Mouse (Mus musculus) intestine, embryonic 15.5 days (tissue): ENCODE measurements around the gene 0610040J01Rik. TPM values are rescaled to one million over a fixed set of nuclear protein-coding genes. Genes with fewer than 3 reads are reported as not detected.

Source experiments
- ATAC-seq: fragments of 200-750 bp; cut with Nextera tagmentation; 2 replicates; pipeline ENCODE4 v1.8.0; 2017; ENCODE audit warnings: moderate TSS enrichment, moderate library complexity
- H3K27ac ChIP-seq: fragments of 300-500 bp; sonication (generic); 2 replicates; pipeline ENCODE4 v1.5.1; 2015; ENCODE audit warnings: mild to moderate bottlenecking, inconsistent platforms
- H3K27me3 ChIP-seq: fragments of 300-500 bp; sonication (generic); replicated peaks from 2 replicates; pipeline ENCODE4 v1.6.1; 2015; ENCODE audit warnings: inconsistent platforms
- H3K36me3 ChIP-seq: fragments of 300-500 bp; sonication (generic); 2 replicates; pipeline ENCODE4 v1.6.1; 2015; ENCODE audit warnings: inconsistent platforms
- H3K4me1 ChIP-seq: fragments of 300-500 bp; sonication (generic); replicated peaks from 2 replicates; pipeline ENCODE4 v1.6.1; 2015; ENCODE audit warnings: inconsistent platforms
- H3K4me2 ChIP-seq: fragments of 300-500 bp; sonication (generic); replicated peaks from 2 replicates; pipeline ENCODE4 v1.6.1; 2015; ENCODE audit warnings: mild to moderate bottlenecking, inconsistent platforms
- H3K4me3 ChIP-seq: fragments of 300-500 bp; sonication (generic); replicated peaks from 2 replicates; pipeline ENCODE4 v1.5.1; 2015; ENCODE audit warnings: inconsistent platforms
- H3K9ac ChIP-seq: fragments of 300-500 bp; sonication (generic); 2 replicates; pipeline ENCODE4 v1.6.1; 2015; ENCODE audit warnings: inconsistent platforms
- H3K9me3 ChIP-seq: fragments of 300-500 bp; sonication (generic); 2 replicates; pipeline ENCODE4 v1.6.1; 2016; ENCODE audit warnings: inconsistent platforms
- whole genome bisulfite sequencing: fragments of 180-500 bp; shearing (Covaris S2); methylation state at CpG from one replicate; pipeline ENCODE4 v1.1.7; 2015; 5-methylcytosine and 5-hydroxymethylcytosine counted together
- polyA plus RNA-seq: library from polyadenylated mRNA; unstranded; fragments of >200 nt; fragmentation: Nextera tagmentation; extraction: Ambion mirVana; gene quantifications from 2 replicates; pipeline ENCODE4 v1.2.1, GENCODE M21; 2015

0610040J01Rik gene
- polyA plus RNA-seq, 1 experiment from 2014 or later: 44.5 TPM

GRCm38 (mm10) chr5:63916457-63917139, 104.4 kb downstream of the 0610040J01Rik start:
- no peak overlapping the region for H3K4me2 ChIP-seq
- H3K36me3 ChIP-seq: no peaks in the 10 kb centered on the region
- H3K27me3 ChIP-seq: no peaks in the 10 kb centered on the region
- WGBS: 92% methylated on average over 10 of the region's 10 CpGs
- no peak overlapping the region for H3K9ac ChIP-seq
- ATAC-seq: no peak
- no peak overlapping the region for H3K4me3 ChIP-seq
- H3K4me1 ChIP-seq: no peaks in the 10 kb centered on the region
- no peaks in the 10 kb centered on the region for H3K9me3 ChIP-seq
- H3K27ac ChIP-seq: no peak overlapping the region

GRCm38 (mm10) chr5:63918201-63918600, 106.0 kb downstream of the 0610040J01Rik start:
- no peak overlapping the region for H3K9ac ChIP-seq
- H3K27ac ChIP-seq: no peak overlapping the region
- H3K9me3 ChIP-seq: no peaks in the 10 kb centered on the region
- 61% methylated on average over 4 of the region's 4 CpGs for WGBS
- no peaks in the 10 kb centered on the region for H3K27me3 ChIP-seq
- H3K4me2 ChIP-seq: no peak overlapping the region
- H3K4me1 ChIP-seq: no peaks in the 10 kb centered on the region
- H3K4me3 ChIP-seq: no peak overlapping the region
- ATAC-seq: no peak
- no peaks in the 10 kb centered on the region for H3K36me3 ChIP-seq

GRCm38 (mm10) chr5:63923305-63924025, 111.3 kb downstream of the 0610040J01Rik start:
- Histone ChIP-seq H3K9ac (no peak overlapping the region), H3K4me1 (no peaks in the 10 kb centered on the region), H3K27me3 (no peaks in the 10 kb centered on the region), H3K36me3 (peaks cover 3% of the 10 kb centered on the region; the same call in 1 of the 2 replicates), H3K27ac (peak overlapping the region; percentile 10; the same call in 1 of the 2 replicates), H3K9me3 (no peaks in the 10 kb centered on the region), H3K4me2 (no peak overlapping the region), H3K4me3 (no peak overlapping the region)
- WGBS: 68% methylated on average over 13 of the region's 13 CpGs
- ATAC-seq: peak; percentile 60; the same call in 1 of the 2 replicates

- no peaks in the 10 kb centered on the region for H3K9me3 ChIP-seq
- no peak for ATAC-seq
- H3K36me3 ChIP-seq: peaks cover 8% of the 10 kb centered on the region; the same call in 1 of the 2 replicates
- H3K4me1 ChIP-seq: no peaks in the 10 kb centered on the region
- WGBS: 90% methylated on average over 14 of the region's 14 CpGs
- no peaks in the 10 kb centered on the region for H3K27me3 ChIP-seq
- no peak overlapping the region for H3K4me2 ChIP-seq
- no peak overlapping the region for H3K27ac ChIP-seq
- H3K4me3 ChIP-seq: no peak overlapping the region
- no peak overlapping the region for H3K9ac ChIP-seq
Measured at GRCm38 (mm10) chr5:63925035-63925628, 113.0 kb downstream of the 0610040J01Rik start.

- H3K4me1 ChIP-seq: no peaks in the 10 kb centered on the region; the same call in 1 of the 2 replicates
- H3K27me3 ChIP-seq: no peaks in the 10 kb centered on the region
- no peaks in the 10 kb centered on the region for H3K9me3 ChIP-seq
- 57% methylated on average over 4 of the region's 4 CpGs for WGBS
- peak; percentile 55 for ATAC-seq
- no peak overlapping the region for H3K4me3 ChIP-seq
- H3K27ac ChIP-seq: no peak overlapping the region
- H3K36me3 ChIP-seq: peaks cover 7% of the 10 kb centered on the region; the same call in 1 of the 2 replicates
- H3K4me2 ChIP-seq: no peak overlapping the region
- no peak overlapping the region for H3K9ac ChIP-seq
Measured at GRCm38 (mm10) chr5:63930824-63931358, 118.7 kb downstream of the 0610040J01Rik start.

GRCm38 (mm10) chr5:63932829-63933228, 120.7 kb downstream of the 0610040J01Rik start:
- Histone ChIP-seq H3K4me3 (no peak overlapping the region), H3K27me3 (no peaks in the 10 kb centered on the region), H3K9ac (no peak overlapping the region), H3K9me3 (no peaks in the 10 kb centered on the region), H3K4me2 (peak overlapping the region; percentile 12; the same call in 1 of the 2 replicates), H3K27ac (no peak overlapping the region), H3K36me3 (0 out of 2 replicates have a peak, but pooled peaks cover 7% of the 10 kb centered on the region), H3K4me1 (peaks cover 5% of the 10 kb centered on the region; the same call in 1 of the 2 replicates)
- WGBS: 44% methylated on average over 10 of the region's 10 CpGs
- peak; percentile 73 for ATAC-seq

GRCm38 (mm10) chr5:63935581-63935980, 123.4 kb downstream of the 0610040J01Rik start:
- Histone ChIP-seq H3K27me3 (no peaks in the 10 kb centered on the region), H3K4me3 (no peak overlapping the region), H3K27ac (no peak overlapping the region), H3K9me3 (no peaks in the 10 kb centered on the region), H3K9ac (no peak overlapping the region), H3K36me3 (no peaks in the 10 kb centered on the region), H3K4me1 (peaks cover 9% of the 10 kb centered on the region; the same call in 1 of the 2 replicates), H3K4me2 (no peak overlapping the region)
- WGBS: 88% methylated on average over 6 of the region's 6 CpGs
- ATAC-seq: no peak

- H3K36me3 ChIP-seq: no peaks in the 10 kb centered on the region
- H3K4me1 ChIP-seq: peaks cover 9% of the 10 kb centered on the region; the same call in 1 of the 2 replicates
- ATAC-seq: peak; percentile 66
- H3K9ac ChIP-seq: no peak overlapping the region
- 47% methylated on average over 6 of the region's 6 CpGs for WGBS
- H3K27ac ChIP-seq: no peak overlapping the region
- H3K4me3 ChIP-seq: no peak overlapping the region
- H3K9me3 ChIP-seq: no peaks in the 10 kb centered on the region
- no peak overlapping the region for H3K4me2 ChIP-seq
- H3K27me3 ChIP-seq: no peaks in the 10 kb centered on the region
Measured at GRCm38 (mm10) chr5:63936740-63937139, 124.6 kb downstream of the 0610040J01Rik start.

GRCm38 (mm10) chr5:63938575-63938974, 126.4 kb downstream of the 0610040J01Rik start:
- Histone ChIP-seq H3K36me3 (no peaks in the 10 kb centered on the region), H3K9ac (no peak overlapping the region), H3K4me3 (no peak overlapping the region), H3K4me1 (peaks cover 9% of the 10 kb centered on the region; the same call in 1 of the 2 replicates), H3K27ac (no peak overlapping the region), H3K27me3 (no peaks in the 10 kb centered on the region), H3K4me2 (no peak overlapping the region), H3K9me3 (no peaks in the 10 kb centered on the region)
- WGBS: 55% methylated on average over 4 of the region's 4 CpGs
- ATAC-seq: no peak

- 57% methylated on average over 5 of the region's 5 CpGs for WGBS
- ATAC-seq: no peak
- no peak overlapping the region for H3K9ac ChIP-seq
Measured at GRCm38 (mm10) chr5:63941891-63942290, 129.7 kb downstream of the 0610040J01Rik start.

GRCm38 (mm10) chr5:63943291-63943690, 131.1 kb downstream of the 0610040J01Rik start:
- Histone ChIP-seq H3K27me3 (no peaks in the 10 kb centered on the region), H3K27ac (no peak overlapping the region), H3K4me1 (0 out of 2 replicates have a peak, but pooled peaks cover 5% of the 10 kb centered on the region), H3K9ac (no peak overlapping the region), H3K9me3 (no peaks in the 10 kb centered on the region), H3K4me3 (no peak overlapping the region), H3K4me2 (no peak overlapping the region), H3K36me3 (no peaks in the 10 kb centered on the region)
- 84% methylated on average over 9 of the region's 9 CpGs for WGBS
- ATAC-seq: no peak

More at GRCm38 (mm10) chr5:63941891-63942290, 129.7 kb downstream of the 0610040J01Rik start:
- H3K36me3 ChIP-seq: no peaks in the 10 kb centered on the region
- no peaks in the 10 kb centered on the region for H3K27me3 ChIP-seq
- H3K27ac ChIP-seq: no peak overlapping the region
- no peaks in the 10 kb centered on the region for H3K9me3 ChIP-seq
- H3K4me2 ChIP-seq: no peak overlapping the region
- H3K4me3 ChIP-seq: no peak overlapping the region
- peaks cover 7% of the 10 kb centered on the region; the same call in 1 of the 2 replicates for H3K4me1 ChIP-seq

- 77% methylated on average over 8 of the region's 8 CpGs for WGBS
- Histone ChIP-seq H3K4me3 (no peak overlapping the region), H3K9ac (no peak overlapping the region), H3K4me1 (peaks cover 9% of the 10 kb centered on the region; the same call in 1 of the 2 replicates), H3K36me3 (no peaks in the 10 kb centered on the region), H3K4me2 (no peak overlapping the region), H3K9me3 (no peaks in the 10 kb centered on the region), H3K27me3 (no peaks in the 10 kb centered on the region), H3K27ac (no peak overlapping the region)
- ATAC-seq: no peak
Measured at GRCm38 (mm10) chr5:63947526-63947925, 135.4 kb downstream of the 0610040J01Rik start.
